Mouse (Mus musculus) liver (tissue): Measurements from ENCODE around the gene Gm6020.
A peak's percentile ranks its signal among the peaks of the same experiment; 100 is the strongest.
"Not testable (repeated sequence)": the region's sequence is repeated elsewhere in the genome, so short reads cannot be mapped to it uniquely, and the experiment has no call there.

Experiments used
- DNase-seq: peaks from one replicate; pipeline ENCODE4 v3.0.0-alpha.2; 2020; ENCODE audit warnings: mixed read lengths

Gene Gm6020

DNA sequence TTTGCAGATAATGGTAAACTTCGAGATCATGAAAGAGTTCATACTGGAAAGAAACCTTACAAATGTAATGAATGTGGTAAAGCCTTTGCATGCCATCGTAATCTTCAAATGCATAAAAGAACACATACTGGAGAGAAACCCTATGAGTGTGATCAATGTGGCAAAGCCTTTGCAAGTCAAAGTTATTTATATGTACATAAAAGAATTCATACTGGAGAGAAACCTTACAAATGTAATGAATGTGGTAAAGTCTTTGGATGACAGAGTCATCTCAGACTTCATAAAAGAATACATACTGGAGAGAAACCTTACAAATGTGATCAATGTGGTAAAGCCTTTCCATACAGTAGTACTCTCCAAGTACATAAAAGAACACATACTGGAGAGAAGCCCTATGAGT is at the start of gene Gm6020:
Gm6020 (plus strand) TSS at position 301 of the 400 bp plus-strand sequence.
- DNase-seq, result not testable (repeated sequence)

DNA sequence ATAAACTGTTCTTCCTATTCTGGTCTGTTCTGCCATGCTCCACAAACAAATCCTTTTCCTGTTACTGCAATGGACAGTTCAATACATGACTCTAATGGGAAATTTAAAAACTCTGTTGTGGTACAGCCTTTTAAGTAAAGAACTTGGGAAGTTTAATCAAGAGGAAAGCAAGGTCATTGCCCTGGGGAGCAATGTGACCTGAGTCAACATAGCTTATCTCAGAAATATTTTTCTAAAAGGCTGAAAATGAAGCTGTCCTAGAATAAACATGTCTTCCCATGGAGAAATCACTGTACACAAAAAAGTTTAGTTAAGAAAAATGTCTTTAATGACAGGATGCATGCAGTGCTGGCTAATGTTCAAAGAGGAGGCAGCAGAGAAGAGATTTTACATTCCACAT is 45.0 kb upstream of the Gm6020 start:
- no peak for DNase-seq

GRCm38 (mm10) chr19:61140342-61141206 is 43.1 kb upstream of the Gm6020 start, which contains the start of gene Zfp950:
Zfp950 (minus strand) TSS chr19:61140840.
- peak; percentile 85 for DNase-seq

DNA sequence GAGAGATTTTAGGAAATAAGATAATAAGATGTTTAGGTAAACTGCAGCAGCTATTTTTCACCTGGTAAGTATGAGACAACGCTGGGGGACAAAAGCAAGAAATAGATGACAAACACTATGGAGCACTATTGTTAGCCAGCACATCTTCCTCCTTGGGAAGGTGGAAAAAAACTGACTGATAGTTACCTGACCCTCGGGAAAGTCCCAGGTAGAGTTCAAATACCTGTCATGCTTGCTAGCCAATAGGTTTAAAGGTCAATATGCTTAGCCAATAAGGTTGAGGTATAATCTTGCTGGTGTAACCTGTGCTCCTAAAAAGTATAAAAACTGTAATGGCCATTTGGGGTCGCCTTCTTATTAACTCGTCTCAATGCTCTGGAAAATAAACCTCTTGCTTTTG is 42.4 kb upstream of the Gm6020 start:
- no peak for DNase-seq

DNA sequence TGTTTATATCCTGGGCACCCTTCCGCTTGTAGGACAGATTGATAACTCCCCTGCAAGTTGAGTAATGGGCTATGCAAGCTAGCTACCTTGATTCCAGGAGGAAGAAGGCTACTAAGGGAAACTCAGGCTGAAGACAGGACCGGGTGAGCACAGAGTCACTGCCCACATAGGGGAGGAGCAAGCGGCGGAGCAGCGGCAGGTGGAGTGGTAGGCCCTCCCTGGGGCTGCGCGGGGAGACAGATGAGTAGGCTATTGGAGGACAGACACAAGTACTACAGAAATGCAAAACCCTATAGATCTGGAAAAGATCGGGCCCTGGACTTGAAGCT is 32.4 kb upstream of the Gm6020 start:
- DNase-seq, result peak; percentile 66

- peak; percentile 22 for DNase-seq
Measured at GRCm38 (mm10) chr19:61151701-61152420, 31.8 kb upstream of the Gm6020 start.

DNA sequence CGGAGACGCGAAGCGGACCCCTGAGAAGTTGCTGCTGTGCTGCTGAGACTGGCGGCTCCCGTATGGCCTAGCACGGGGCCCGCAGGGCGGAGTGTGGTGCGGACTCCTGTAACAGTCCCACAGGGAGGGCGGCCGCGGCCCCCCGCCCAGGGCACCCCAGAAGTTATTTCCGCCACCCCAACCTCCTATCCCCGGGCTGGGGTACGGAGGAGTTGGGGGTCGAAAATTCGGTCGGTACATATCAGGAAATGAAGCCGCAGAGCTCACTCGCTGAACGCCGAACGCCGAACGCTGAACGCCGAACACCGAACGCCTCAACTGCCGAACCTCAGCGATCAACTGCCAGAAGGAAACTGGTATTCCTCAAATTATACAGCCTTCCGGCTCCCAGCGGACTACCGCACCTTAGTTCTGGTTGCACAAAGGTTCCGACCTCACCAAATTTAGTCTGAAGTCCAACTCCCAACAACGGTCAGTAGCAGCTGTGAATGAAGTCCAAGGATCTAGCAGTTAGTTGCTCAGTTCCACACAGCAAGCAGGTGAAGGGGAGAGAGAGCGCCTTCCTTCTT is 7.8 kb upstream of the Gm6020 start, which contains the start of gene Gm7102:
Gm7102 (minus strand) TSS at position 554 of the 569 bp plus-strand sequence.
- DNase-seq, result no peak

DNA sequence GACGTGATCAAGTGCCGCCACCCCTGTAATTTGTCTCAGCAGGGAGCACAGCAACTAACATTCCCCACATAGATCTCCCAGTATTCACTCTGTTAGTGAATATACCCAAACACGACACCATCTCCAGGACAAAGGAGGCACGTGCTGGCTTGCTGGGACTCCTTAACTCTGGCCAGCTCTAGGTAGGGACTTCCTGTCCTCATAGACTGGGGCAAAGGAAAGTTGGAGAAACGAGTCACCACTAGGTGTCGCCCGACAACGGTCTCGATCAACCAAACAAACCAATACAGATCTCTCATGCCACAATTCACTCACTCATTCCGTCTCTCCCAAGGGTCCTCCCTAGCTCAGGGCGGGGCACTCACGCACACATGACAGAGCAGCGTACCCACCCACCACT is 15.6 kb downstream of the Gm6020 start:
- peak; percentile 88 for DNase-seq

GRCm38 (mm10) chr19:61199836-61200235 is 16.1 kb downstream of the Gm6020 start:
- DNase-seq, result peak; percentile 21

DNA sequence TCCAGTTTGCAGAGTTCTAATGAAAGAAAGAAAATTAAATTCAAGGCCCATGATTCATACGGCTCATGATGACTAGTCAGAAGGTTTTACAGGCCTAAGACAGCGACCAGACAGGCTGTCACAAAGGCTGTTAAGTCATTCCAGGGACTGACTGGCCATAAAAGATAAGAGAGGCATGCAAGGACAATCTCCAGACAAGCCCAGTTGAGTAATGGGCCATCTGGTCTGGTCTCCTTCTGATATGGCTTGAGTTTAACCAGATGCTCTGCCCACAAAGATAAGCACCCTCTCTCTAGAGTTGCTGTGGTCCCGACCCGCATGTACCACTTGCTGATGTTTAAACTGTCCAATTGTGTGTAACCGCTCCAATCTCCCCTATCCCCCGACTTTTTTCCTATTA is 23.8 kb downstream of the Gm6020 start:
- DNase-seq, result not testable (repeated sequence)

- no peak for DNase-seq
Measured at GRCm38 (mm10) chr19:61223706-61224328, 40.1 kb downstream of the Gm6020 start.

DNA sequence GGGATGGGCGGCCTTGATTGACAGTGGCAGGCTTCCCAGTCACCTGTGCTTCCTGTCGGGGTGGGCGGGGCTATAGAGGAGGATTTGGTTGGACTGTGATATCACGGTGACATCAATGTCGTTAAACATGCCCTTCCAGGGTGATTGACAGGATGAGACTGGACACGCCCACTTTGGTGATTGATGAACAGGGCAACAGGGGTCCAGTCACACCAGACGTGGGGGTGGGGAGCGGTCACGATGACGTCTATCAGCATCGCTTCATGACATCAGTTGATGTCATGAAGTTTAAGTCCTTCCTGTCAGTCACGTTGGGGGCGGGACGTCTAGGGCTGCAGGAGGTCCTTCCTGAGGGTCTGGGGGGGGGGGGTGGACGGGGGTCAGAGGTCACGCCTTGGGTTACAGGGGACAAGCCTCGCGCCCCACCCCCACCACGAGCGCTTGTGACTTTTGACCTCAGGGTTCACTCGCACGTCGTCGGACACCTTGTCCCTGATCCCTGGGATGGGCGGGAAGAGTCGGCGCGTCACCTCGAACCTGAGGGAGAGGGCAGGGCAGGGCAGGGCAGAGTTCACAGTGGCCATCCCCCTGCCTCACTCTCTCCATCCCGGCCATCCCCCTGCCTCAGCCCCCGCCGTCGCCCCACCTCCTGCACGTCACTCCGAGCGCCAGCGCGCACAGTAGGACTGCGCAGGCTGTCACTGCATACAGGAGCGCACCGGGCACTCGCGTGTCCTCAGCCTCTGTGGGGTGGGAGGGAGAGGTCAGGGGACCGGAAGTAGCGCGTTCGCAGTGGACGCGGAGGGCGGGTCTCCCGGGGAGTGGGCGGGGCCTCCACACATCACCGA is 41.2 kb downstream of the Gm6020 start:
- peak; percentile 11 for DNase-seq

- DNase-seq, result peak; percentile 89
Measured at GRCm38 (mm10) chr19:61225526-61226400, 42.1 kb downstream of the Gm6020 start.

- peak; percentile 72 for DNase-seq
Measured at GRCm38 (mm10) chr19:61226401-61226927, 42.8 kb downstream of the Gm6020 start.

DNA sequence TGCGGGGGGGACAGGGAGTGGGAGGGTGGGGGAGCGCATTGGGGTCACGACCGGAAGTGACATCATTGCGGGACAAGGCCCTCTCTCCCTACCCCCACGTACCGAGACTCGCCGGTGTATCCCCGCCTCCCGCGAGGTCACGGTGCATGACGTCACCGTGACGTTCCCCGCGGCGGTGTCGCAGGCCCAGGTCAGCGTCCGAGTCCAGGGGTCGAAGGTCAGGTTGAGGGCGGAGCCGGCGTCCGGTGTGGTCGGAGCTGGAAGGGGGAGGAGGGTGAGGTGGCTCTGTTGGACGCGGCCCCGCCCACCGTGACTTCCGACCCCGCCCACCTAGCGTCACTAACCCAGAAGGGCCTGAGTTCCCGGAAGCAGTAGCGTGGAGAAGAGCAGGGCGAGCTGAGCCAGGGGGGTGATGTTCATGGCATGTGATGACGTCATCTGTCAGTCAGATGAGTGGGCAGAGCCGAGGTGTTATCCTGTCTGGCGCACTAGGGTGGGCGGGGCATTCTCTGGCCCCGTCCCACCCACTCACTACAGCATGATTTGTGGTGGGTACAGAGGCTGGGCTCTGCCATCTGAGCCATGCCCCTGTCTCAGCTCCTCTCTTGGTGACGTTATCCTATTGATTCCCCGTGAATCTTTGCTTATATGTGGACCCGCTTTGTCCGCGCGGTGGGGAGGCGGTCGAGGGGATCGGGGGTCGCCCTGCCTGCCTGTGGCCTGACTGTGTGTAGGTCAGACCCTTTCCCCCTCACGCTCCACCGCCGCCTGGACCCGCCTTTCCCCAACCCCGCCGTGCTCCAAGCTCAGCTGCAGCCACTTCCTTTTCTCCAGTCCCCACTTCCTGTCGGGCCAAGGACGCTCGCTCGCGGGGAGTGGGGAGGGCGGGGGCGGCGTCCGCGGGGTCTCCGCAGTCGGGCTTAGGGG is 43.5 kb downstream of the Gm6020 start:
- DNase-seq, result peak; percentile 88

DNA sequence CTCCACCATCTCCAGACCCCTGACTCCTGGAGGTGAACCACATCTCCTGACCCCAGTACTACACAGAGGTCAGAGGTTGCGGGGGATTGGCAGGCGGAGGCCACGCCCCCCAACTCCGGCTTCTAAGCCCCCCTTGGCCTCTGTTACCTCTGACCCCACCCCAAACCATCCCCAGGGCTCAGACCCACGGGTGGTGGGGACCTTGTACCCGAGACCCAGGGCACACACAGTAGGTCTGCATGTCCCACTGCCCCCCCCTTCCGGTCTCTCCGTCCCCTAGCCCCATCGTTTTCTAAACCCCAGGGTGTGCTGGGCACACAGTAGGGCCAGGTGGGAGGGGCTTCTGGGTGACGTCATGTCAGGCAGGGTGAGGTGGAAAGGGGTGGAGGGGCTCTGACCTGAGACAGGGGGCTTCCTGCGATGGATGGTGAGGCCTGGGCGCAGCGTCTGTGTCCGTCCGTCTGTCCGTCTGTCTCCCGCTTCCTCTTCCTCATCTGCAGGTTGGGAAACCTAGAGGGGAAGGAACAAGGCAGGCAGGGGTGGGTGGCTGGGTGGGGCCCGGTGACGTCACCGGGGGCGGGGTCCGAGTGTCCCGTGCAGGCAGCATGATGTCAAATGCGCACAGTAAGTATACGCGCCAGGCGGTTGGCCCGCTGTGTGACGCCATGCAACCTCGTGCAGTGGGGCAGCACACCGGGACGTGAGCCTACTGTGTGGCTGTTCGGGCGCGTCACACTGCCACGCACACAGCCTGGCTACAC is 44.4 kb downstream of the Gm6020 start, which contains the start of gene Csf2ra:
Csf2ra (minus strand) TSS at position 489 of the 761 bp plus-strand sequence.
- peak; percentile 45 for DNase-seq
